Mouse (Mus musculus) embryonic facial prominence, embryonic 12.5 days (tissue): ENCODE measurements around the gene Pdlim7. TPM values are rescaled to one million over a fixed set of nuclear protein-coding genes. Genes with fewer than 3 reads are reported as not detected.
A peak's percentile ranks its signal among the peaks of the same experiment; 100 is the strongest.

Experiments
- ATAC-seq: fragments of 200-750 bp; cut with Nextera tagmentation; 2 replicates; pipeline ENCODE4 v1.8.0; 2017; ENCODE audit not compliant: insufficient number of reproducible peaks, insufficient read depth, low FRiP score, low TSS enrichment
- H3K27ac ChIP-seq: fragments of 300-500 bp; sonication (generic); 2 replicates; pipeline ENCODE4 v1.5.1; 2016; ENCODE audit warnings: mild to moderate bottlenecking
- H3K27me3 ChIP-seq: fragments of 300-500 bp; sonication (generic); 2 replicates; pipeline ENCODE4 v1.6.1; 2016; ENCODE audit warnings: mild to moderate bottlenecking, moderate library complexity
- H3K36me3 ChIP-seq: fragments of 300-500 bp; sonication (generic); 2 replicates; pipeline ENCODE4 v1.6.1; 2016; ENCODE audit warnings: mild to moderate bottlenecking
- H3K4me1 ChIP-seq: fragments of 300-500 bp; sonication (generic); 2 replicates; pipeline ENCODE4 v1.6.1; 2016
- H3K4me2 ChIP-seq: fragments of 300-500 bp; sonication (generic); replicated peaks from 2 replicates; pipeline ENCODE4 v1.6.1; 2016; ENCODE audit warnings: mild to moderate bottlenecking, moderate library complexity
- H3K4me3 ChIP-seq: fragments of 300-500 bp; sonication (generic); 2 replicates; pipeline ENCODE4 v1.5.1; 2016; ENCODE audit warnings: mild to moderate bottlenecking
- H3K9ac ChIP-seq: fragments of 300-500 bp; sonication (generic); 2 replicates; pipeline ENCODE4 v1.6.1; 2016; ENCODE audit warnings: mild to moderate bottlenecking, moderate library complexity
- H3K9me3 ChIP-seq: fragments of 300-500 bp; sonication (generic); 2 replicates; pipeline ENCODE4 v1.6.1; 2016; ENCODE audit warnings: mild to moderate bottlenecking, moderate library complexity
- WGBS: fragments of 180-500 bp; shearing (Covaris S2); methylation state at CpG from one replicate; pipeline ENCODE4 v1.1.7; 2016; 5-methylcytosine and 5-hydroxymethylcytosine counted together
- polyA plus RNA-seq: library from polyadenylated mRNA; unstranded; fragments of >200 nt; fragmentation: Nextera tagmentation; extraction: Ambion mirVana; gene quantifications from 2 replicates; pipeline ENCODE4 v1.2.1, GENCODE M21; 2016

The Pdlim7 gene
- polyA plus RNA-seq: 172 and 182 TPM in 2 replicates

DNA sequence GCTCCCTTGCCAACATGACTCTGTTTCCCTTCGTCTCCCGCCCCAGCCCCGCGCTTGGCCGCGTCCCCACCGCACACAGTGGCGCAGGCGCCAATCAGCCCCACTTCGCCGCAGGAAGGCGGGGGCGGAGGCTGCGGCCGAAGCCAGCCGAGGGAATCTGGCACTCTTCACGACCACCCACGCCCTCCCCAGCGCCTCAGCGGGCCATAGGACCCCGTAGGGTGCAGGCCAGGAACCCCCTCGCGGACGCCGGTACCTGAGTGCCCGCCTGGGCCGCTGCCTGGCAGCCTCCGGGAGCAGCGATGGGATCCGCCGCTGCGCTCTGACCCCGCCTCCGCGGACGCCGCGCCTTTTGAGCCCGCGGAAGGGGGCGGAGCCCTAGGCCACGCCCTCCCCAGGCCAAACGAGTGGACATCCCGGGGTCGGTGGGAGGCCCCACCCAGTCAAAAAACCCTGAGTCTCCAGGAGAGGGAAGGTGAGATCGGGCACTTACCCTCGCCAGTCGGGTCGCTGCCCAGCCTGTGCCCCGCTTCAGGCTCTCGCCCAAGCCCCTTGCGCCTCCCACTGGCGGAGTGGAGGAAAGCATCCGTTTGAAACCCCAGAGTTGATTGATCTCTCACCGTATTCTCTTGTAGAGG lies at the start of gene Pdlim7:
Gene Pdlim7 (minus strand): TSS at position 566 of the 638 bp plus-strand sequence.
- Histone ChIP-seq H3K9me3 (no peaks in the 10 kb centered on the region), H3K27me3 (no peaks in the 10 kb centered on the region), H3K27ac (peak within 1 kb of the TSS; percentile 88), H3K4me1 (peaks cover 28% of the 10 kb centered on the region), H3K36me3 (peaks cover 25% of the 10 kb centered on the region), H3K9ac (peak within 1 kb of the TSS; percentile 87), H3K4me3 (peak within 1 kb of the TSS; percentile 89), H3K4me2 (peak within 1 kb of the TSS; percentile 66)
- ATAC-seq: peak; percentile 53
- under 1% methylated on average over 55 of the region's 55 CpGs for WGBS

DNA sequence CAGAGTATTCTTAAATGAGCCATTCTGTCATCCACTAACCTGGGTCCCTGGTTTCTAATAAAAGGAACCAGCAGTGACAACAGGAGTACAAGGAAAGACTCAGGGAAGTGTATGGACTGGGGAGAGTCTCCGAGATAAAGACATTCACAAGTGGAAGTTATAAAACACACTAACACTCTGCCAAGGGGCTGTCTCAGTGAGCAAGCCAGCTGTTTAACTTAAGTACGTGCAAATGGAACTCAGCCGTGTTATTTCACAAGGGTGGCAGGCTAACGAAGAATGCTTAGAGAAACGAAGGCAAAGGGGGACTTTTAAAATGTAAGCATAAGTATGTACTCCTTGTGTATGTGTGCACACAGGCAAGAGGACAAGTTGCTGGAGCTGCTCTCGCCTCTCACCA lies 44.0 kb upstream of the Pdlim7 start:
- Histone ChIP-seq H3K4me2 (no peak overlapping the region), H3K27me3 (no peaks in the 10 kb centered on the region), H3K9ac (no peak overlapping the region), H3K9me3 (no peaks in the 10 kb centered on the region), H3K4me3 (no peak overlapping the region), H3K27ac (no peak overlapping the region), H3K36me3 (peaks cover 50% of the 10 kb centered on the region), H3K4me1 (no peaks in the 10 kb centered on the region)
- ATAC-seq: no peak
- WGBS: 88% methylated on average over 6 of the region's 6 CpGs

DNA sequence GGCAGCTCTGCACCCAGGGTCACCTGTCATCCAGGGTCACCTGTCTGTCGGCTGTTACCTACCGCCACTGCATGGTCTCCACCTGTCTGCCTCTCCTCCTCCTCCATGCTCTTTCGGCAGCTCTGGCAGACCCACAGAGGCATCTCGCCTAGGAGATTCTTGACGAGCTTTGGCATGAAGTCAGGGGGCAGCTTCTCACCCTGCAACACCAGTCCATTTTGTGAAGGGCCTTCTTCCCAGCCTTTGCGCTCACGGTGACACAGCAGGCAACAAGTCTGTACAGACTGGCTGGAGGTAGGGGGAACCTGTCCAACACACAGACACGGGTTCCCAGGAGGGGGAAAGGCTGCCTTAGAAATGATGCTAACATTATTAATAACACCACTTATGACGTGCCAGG lies 42.4 kb upstream of the Pdlim7 start:
- ATAC-seq: no peak
- 92% methylated on average over 9 of the region's 9 CpGs for WGBS
- Histone ChIP-seq H3K27me3 (no peaks in the 10 kb centered on the region), H3K9me3 (no peaks in the 10 kb centered on the region), H3K4me1 (no peaks in the 10 kb centered on the region), H3K4me3 (no peak overlapping the region), H3K27ac (no peak overlapping the region), H3K9ac (no peak overlapping the region), H3K36me3 (peaks cover 52% of the 10 kb centered on the region), H3K4me2 (no peak overlapping the region)

DNA sequence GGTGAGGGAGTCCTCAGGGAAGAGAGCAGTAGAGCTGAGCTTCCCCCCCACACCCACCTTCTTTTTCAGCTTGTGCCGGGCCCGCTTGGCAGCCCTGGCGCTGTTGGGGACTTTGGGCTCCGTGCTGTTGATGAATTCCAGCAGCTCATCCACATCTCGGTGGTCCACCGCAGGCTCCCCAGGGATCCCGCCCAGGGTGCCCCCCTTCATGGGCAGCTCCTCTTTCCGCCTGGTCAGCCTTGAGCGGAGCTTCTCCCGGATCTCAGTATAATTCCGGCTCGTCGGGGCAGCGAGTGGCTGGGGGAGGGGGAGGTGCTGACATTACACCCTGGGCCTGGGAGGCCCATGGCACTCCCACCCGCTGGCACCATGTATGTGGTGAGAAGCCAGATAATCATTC lies 35.6 kb upstream of the Pdlim7 start:
- no peaks in the 10 kb centered on the region for H3K4me1 ChIP-seq
- H3K9ac ChIP-seq: no peak overlapping the region
- no peak overlapping the region for H3K4me2 ChIP-seq
- no peak overlapping the region for H3K4me3 ChIP-seq
- H3K27me3 ChIP-seq: no peaks in the 10 kb centered on the region
- no peaks in the 10 kb centered on the region for H3K9me3 ChIP-seq
- no peak overlapping the region for H3K27ac ChIP-seq
- peaks cover 84% of the 10 kb centered on the region for H3K36me3 ChIP-seq
- no peak for ATAC-seq
- 85% methylated on average over 15 of the region's 15 CpGs for WGBS

DNA sequence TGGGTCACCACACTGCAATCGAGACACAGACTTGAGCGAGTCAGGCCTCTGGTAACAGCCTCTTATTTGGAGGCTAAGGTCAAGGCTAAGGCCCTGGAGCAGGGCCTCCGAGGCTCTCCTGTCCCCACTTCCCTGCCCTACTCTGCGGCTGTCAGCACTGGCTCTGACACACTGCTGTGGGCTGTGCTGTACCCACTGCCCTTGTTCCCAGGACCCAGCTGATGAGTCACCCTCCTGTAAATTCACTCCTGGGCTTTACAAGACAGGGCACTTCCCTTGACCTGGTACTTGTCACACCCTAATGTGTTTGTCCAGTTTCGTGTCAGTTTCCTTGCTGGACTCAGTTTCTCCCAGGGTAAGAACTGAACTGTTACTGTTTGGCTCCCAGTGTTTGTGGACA lies 35.0 kb upstream of the Pdlim7 start:
- Histone ChIP-seq H3K9ac (no peak overlapping the region), H3K27me3 (no peaks in the 10 kb centered on the region), H3K4me1 (no peaks in the 10 kb centered on the region), H3K4me3 (no peak overlapping the region), H3K27ac (no peak overlapping the region), H3K4me2 (no peak overlapping the region), H3K9me3 (no peaks in the 10 kb centered on the region), H3K36me3 (peaks cover 84% of the 10 kb centered on the region)
- 90% methylated on average over 5 of the region's 5 CpGs for WGBS
- ATAC-seq: no peak

DNA sequence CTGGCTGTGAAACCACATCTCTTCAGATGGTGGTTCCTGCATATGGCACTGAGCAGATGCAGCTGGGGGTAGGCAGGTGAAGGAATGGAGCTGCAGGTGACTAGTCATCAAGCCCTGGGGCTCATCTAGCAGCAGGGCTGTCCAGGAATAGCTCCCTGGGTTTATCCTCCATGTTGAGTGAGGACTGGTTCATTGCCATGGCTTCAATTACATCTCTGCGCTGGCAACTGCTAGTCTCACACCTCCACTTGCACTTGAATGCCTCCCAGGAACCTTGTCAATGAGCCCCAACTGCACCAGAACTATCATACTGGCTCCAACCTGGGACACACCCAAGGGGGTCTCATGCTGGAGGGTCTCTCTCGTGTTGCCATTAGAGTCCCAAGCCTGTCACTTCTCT lies 34.4 kb upstream of the Pdlim7 start:
- H3K9ac ChIP-seq: no peak overlapping the region
- H3K4me1 ChIP-seq: no peaks in the 10 kb centered on the region
- no peak for ATAC-seq
- no peak overlapping the region for H3K4me2 ChIP-seq
- no peaks in the 10 kb centered on the region for H3K9me3 ChIP-seq
- H3K36me3 ChIP-seq: peaks cover 84% of the 10 kb centered on the region
- H3K27ac ChIP-seq: no peak overlapping the region
- H3K4me3 ChIP-seq: no peak overlapping the region
- no peaks in the 10 kb centered on the region for H3K27me3 ChIP-seq
- 92% methylated on average over 2 of the region's 2 CpGs for WGBS

DNA sequence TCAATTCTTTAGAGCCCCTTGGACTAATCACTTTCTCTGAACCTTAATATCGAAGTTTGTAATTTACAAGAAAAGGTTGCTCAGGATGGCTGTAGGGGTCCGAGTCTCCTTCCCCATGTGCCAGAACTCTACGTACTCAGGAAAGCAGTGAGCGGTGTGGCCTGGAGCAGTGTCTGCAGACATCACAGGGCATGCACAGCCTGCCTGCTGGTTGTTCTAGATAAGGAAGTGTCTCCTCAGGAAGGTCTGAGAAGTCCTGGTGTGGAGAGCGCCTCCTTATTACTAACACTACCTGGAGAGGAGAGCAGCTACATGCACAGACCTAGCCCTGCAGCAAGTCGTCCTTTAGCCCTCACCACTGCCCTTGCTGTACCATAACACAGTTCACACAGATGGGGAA lies 31.3 kb upstream of the Pdlim7 start:
- WGBS: 91% methylated on average over 6 of the region's 6 CpGs
- no peaks in the 10 kb centered on the region for H3K4me1 ChIP-seq
- H3K36me3 ChIP-seq: peaks cover 92% of the 10 kb centered on the region
- no peak overlapping the region for H3K27ac ChIP-seq
- no peaks in the 10 kb centered on the region for H3K27me3 ChIP-seq
- H3K4me2 ChIP-seq: no peak overlapping the region
- no peak for ATAC-seq
- no peak overlapping the region for H3K4me3 ChIP-seq
- H3K9me3 ChIP-seq: no peaks in the 10 kb centered on the region
- H3K9ac ChIP-seq: no peak overlapping the region

DNA sequence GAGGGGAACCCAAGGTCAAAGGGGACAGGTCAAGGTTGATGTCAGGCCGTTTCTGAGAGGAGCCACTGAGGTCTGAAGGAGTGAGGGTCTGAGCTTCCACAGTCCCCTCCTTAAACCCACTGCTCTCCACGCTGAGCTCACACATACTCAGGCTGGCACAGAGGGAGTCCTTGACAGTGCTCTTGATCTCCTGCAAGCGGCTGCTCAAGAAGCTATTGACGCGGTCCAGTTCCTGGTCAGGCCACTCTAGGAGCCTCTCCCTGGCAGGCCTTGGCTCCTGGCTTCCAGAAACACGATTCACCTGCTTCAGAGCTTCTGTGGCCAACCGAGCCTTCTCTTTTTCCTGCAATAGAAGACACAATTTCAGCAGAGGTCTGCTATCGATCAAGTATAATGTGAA lies 30.0 kb upstream of the Pdlim7 start:
- WGBS: 93% methylated on average over 8 of the region's 8 CpGs
- Histone ChIP-seq H3K27me3 (no peaks in the 10 kb centered on the region), H3K9ac (no peak overlapping the region), H3K4me3 (no peak overlapping the region), H3K4me2 (no peak overlapping the region), H3K36me3 (peaks cover 92% of the 10 kb centered on the region), H3K27ac (no peak overlapping the region), H3K4me1 (no peaks in the 10 kb centered on the region), H3K9me3 (no peaks in the 10 kb centered on the region)
- no peak for ATAC-seq

DNA sequence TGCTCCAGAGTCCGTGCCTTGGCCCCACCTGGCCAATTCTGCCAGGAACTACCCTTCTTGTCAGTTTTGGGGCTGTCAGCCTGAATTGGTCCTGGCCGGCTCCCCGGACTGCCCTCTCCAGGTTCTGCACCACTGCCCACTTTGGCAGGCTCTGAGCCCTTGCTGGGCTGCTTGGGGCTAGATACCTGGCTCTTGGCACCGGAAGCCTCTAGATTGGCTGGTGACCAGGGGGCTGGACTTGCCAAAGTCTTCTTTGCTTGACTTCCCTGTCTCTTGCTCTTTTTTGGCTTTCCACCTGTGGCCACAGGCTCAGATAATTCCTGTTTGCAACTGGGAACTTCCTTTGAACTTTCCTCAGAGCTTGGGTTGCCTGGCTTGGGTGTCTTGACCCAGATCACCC lies 29.4 kb upstream of the Pdlim7 start:
- no peak for ATAC-seq
- WGBS: 92% methylated on average over 4 of the region's 4 CpGs

DNA sequence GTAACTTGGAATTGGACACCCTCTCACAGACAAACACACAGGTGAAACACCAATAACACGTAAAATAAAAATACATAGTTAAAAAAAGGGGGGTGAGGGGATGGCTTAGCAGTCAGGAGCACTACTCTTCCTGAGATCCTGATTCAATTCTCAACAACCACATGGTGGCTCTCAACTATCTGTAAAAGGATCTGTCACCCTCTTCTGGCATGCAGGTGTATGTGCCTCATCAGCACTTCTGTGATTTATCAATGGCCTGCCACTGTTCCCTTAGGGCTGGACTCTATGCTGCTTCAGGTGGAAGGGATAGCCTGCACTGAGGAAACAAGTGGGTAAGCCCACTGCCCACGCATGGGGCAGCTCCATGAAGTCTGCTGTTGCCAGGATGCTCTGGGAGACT lies 27.5 kb upstream of the Pdlim7 start:
- no peaks in the 10 kb centered on the region for H3K9me3 ChIP-seq
- peaks cover 3% of the 10 kb centered on the region; the same call in 1 of the 2 replicates for H3K4me1 ChIP-seq
- no peak overlapping the region for H3K4me2 ChIP-seq
- H3K36me3 ChIP-seq: peaks cover 81% of the 10 kb centered on the region
- H3K4me3 ChIP-seq: no peak overlapping the region
- H3K27me3 ChIP-seq: no peaks in the 10 kb centered on the region
- WGBS: 88% methylated on average over 2 of the region's 2 CpGs
- no peak overlapping the region for H3K9ac ChIP-seq
- ATAC-seq: no peak
- no peak overlapping the region for H3K27ac ChIP-seq

More for the DNA sequence above, 29.4 kb upstream of the Pdlim7 start:
- H3K4me3 ChIP-seq: no peak overlapping the region
- H3K9me3 ChIP-seq: no peaks in the 10 kb centered on the region
- H3K4me1 ChIP-seq: no peaks in the 10 kb centered on the region
- H3K36me3 ChIP-seq: peaks cover 91% of the 10 kb centered on the region
- H3K4me2 ChIP-seq: no peak overlapping the region
- H3K9ac ChIP-seq: no peak overlapping the region
- H3K27ac ChIP-seq: no peak overlapping the region
- H3K27me3 ChIP-seq: no peaks in the 10 kb centered on the region

DNA sequence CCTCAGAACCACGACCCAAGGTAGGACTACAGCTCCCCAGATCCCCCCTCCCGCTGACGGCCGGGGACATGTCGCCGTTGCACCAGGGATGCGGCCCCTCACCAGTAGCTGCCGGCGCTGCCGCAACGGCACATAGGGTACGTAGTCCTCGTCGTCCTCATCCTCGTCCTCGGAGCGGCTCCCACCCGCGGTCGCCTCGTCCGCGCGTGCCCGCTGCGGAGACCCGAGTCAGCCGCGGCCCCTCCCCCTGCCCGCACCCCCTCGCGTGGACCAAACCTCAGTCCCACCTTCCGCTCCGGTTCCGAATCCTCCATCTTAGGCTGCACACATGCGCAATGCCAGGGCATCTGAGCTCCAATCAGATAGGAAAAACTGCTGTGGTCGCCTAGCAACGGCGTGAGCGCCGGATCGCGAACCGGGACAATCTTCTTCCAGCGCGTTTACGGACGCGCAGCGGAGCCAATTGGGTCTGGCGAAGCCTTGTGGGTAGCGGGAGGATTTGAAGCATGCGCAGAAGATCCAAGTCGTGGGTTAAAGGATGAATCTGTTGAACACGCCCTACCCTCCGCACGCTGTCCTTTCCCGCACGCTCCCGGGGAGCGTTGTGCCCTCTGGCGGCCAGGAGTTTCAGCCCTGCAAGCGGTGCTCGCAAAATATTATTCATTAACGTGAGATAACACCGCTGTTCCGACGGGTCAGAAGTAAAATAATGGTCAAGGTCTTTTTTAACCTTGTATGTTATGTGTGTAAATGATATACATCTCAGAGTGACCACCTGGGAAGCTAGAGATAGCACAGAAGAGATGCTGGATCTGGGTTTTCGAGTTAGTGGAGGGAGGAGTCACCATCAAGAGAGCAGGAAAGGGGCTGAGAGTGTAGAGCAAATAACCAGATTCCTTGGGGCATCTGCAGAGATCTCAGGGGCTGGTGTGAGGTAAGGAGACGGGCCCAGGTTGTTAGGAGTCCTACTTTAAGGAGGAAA lies 23.0 kb upstream of the Pdlim7 start, which contains the start of gene Ddx41:
Gene Ddx41 (minus strand): TSS at position 465 of the 982 bp plus-strand sequence.
- Histone ChIP-seq H3K4me1 (peaks cover 10% of the 10 kb centered on the region; the same call in 1 of the 2 replicates), H3K4me3 (peak within 1 kb of the TSS; percentile 96), H3K36me3 (peaks cover 74% of the 10 kb centered on the region), H3K4me2 (peak within 1 kb of the TSS; percentile 96), H3K9me3 (no peaks in the 10 kb centered on the region), H3K27me3 (no peaks in the 10 kb centered on the region), H3K27ac (peak within 1 kb of the TSS; percentile 70), H3K9ac (peak within 1 kb of the TSS; percentile 87)
- peak; percentile 93 for ATAC-seq
- WGBS: under 1% methylated on average over 70 of the region's 70 CpGs

DNA sequence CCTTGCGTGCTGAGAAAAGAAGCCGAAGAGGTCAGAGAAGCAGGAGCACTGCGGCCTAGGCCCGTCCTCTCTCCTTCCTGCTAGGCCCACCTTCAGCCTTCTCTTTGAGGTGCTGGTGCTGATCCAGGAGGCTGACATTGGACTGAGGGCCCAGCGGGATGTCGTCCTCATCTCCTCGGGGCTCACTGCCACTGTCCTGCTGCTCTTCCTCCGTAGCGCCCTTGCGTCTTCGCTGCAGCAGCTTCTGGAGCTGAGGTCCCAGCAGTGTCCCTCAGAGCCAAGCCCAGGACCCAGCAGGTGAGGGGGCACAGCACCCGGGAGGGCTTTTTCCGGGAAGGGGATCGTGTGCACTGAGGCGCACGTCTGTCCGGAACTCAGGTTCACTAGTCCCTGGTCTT lies 22.3 kb upstream of the Pdlim7 start:
- Histone ChIP-seq H3K36me3 (peaks cover 72% of the 10 kb centered on the region), H3K27me3 (no peaks in the 10 kb centered on the region), H3K4me1 (peaks cover 10% of the 10 kb centered on the region; the same call in 1 of the 2 replicates), H3K9ac (peak overlapping the region; percentile 87), H3K27ac (no peak overlapping the region), H3K9me3 (no peaks in the 10 kb centered on the region), H3K4me3 (peak overlapping the region; percentile 96), H3K4me2 (peak overlapping the region; percentile 96)
- ATAC-seq: peak; percentile 7; the same call in 1 of the 2 replicates
- WGBS: 20% methylated on average over 17 of the region's 17 CpGs
